Mouse (Mus musculus) neutrophil, adult 59 days (primary cell): ENCODE data around the gene Slc6a15. TPM values are rescaled to one million over a fixed set of nuclear protein-coding genes. Genes with fewer than 3 reads are reported as not detected.

Experiments
- total RNA-seq, 2 experiments: library from RNA; stranded (reverse); gene quantifications; 1 replicate in 1 of 2; 2 replicates in 1 of 2; pipeline ENCODE4 v1.2.4; 2023

Gene Slc6a15
- total RNA-seq: not detected

GRCm38 (mm10) chr10:103367371-103368295 lies at the start of gene Slc6a15:
TSS of gene Slc6a15 (plus strand) at chr10:103367783.

Other genes with a start within 250 kb of the Slc6a15 start
- not detected for gene Lrriq1, start 131.5 kb upstream of the Slc6a15 start, total RNA-seq